ENCODE assay signal across 30 mouse cellular contexts in genomic region chr15:28113491-28113890, GRCm38 (mm10).
DNase-seq lines count a peak whose midpoint lies in the region; ATAC-seq and TF ChIP-seq lines count a peak whose summit lies in the region.
"Had no signal": no experiment of that assay in that cellular context is flagged by ENCODE, and none has a peak within 500 bp of the region (broad histone marks: within the 10 kb centered on the region; RNA-seq: fewer than 3 reads in every experiment).

No protein-coding gene starts in this region.

- no peaks in the 10 kb centered on the region for H3K36me3 ChIP-seq in kidney, adult 2 months (ENCODE audit: control insufficient read depth, insufficient read depth, low read length)
- H3K36me3 ChIP-seq in kidney, embryonic 14.5 days (ENCODE audit: control insufficient read depth, insufficient read depth, low read length), result no peaks in the 10 kb centered on the region
- H3K36me3 ChIP-seq in kidney, embryonic 16.5 days (ENCODE audit: insufficient read depth, low read length), result no peaks in the 10 kb centered on the region
- H3K36me3 ChIP-seq: embryonic facial prominence, embryonic 13.5 days; embryonic facial prominence, embryonic 15.5 days; forebrain, embryonic 10.5 days; forebrain, embryonic 12.5 days; G1E had no signal

- no peak overlapping the region for H3K9ac ChIP-seq in kidney, embryonic 14.5 days (ENCODE audit: low read depth, low read length)
- no peak overlapping the region for H3K9ac ChIP-seq in kidney, embryonic 16.5 days (replicated peaks; ENCODE audit: low read length)
- H3K9ac ChIP-seq: embryonic facial prominence, embryonic 13.5 days; embryonic facial prominence, embryonic 15.5 days; forebrain, embryonic 12.5 days had no signal

- peaks cover 7% of the 10 kb centered on the region; the same call in 1 of the 2 replicates for H3K4me1 ChIP-seq in kidney, adult 2 months (ENCODE audit: control insufficient read depth, insufficient read depth, low read length)
- H3K4me1 ChIP-seq in kidney, embryonic 14.5 days (ENCODE audit: control insufficient read depth, insufficient read depth, low read length), result no peaks in the 10 kb centered on the region
- no peaks in the 10 kb centered on the region for H3K4me1 ChIP-seq in kidney, embryonic 16.5 days (ENCODE audit: insufficient read depth, low read length)
- H3K4me1 ChIP-seq: embryonic facial prominence, embryonic 13.5 days; embryonic facial prominence, embryonic 15.5 days had no signal

- H3K4me2 ChIP-seq in kidney, embryonic 14.5 days (replicated peaks; ENCODE audit: low read depth, low read length), result no peak overlapping the region
- H3K4me2 ChIP-seq in kidney, embryonic 16.5 days (replicated peaks; ENCODE audit: low read depth, low read length), result no peak overlapping the region
- H3K4me2 ChIP-seq: embryonic facial prominence, embryonic 13.5 days; embryonic facial prominence, embryonic 15.5 days; forebrain, embryonic 12.5 days had no signal

- H3K9me3 ChIP-seq in kidney, embryonic 14.5 days (ENCODE audit: control insufficient read depth, low read length), result no peaks in the 10 kb centered on the region
- H3K9me3 ChIP-seq in kidney, embryonic 16.5 days (ENCODE audit: low read length), result no peaks in the 10 kb centered on the region
- H3K9me3 ChIP-seq: embryonic facial prominence, embryonic 13.5 days; embryonic facial prominence, embryonic 15.5 days; forebrain, embryonic 10.5 days; forebrain, embryonic 12.5 days had no signal

- no peak for TF ChIP-seq CTCF in kidney, adult 2 months (conservative IDR thresholded peaks at IDR 0.05; ENCODE audit: insufficient read depth, insufficient read length, low read depth, low read length)

- no peak overlapping the region for H3K4me3 ChIP-seq in kidney, adult 2 months (ENCODE audit: insufficient read depth, low read depth, low read length)
- no peak overlapping the region for H3K4me3 ChIP-seq in kidney, embryonic 14.5 days (ENCODE audit: low read length)
- H3K4me3 ChIP-seq in kidney, embryonic 16.5 days (ENCODE audit: low read length), result no peak overlapping the region
- H3K4me3 ChIP-seq: embryonic facial prominence, embryonic 13.5 days; embryonic facial prominence, embryonic 15.5 days; erythroblast, embryonic 14.5 days; forebrain, embryonic 10.5 days; forebrain, embryonic 12.5 days had no signal

- H3K27me3 ChIP-seq in kidney, adult 2 months (replicated peaks; ENCODE audit: control insufficient read depth, insufficient read depth, low read length), result no peaks in the 10 kb centered on the region; the same call in 1 of the 2 replicates
- H3K27me3 ChIP-seq in kidney, embryonic 14.5 days (ENCODE audit: control insufficient read depth, insufficient read depth, low read length), result no peaks in the 10 kb centered on the region
- H3K27me3 ChIP-seq in kidney, embryonic 16.5 days (ENCODE audit: insufficient read depth, low read length), result no peaks in the 10 kb centered on the region
- H3K27me3 ChIP-seq: CH12.LX; embryonic facial prominence, embryonic 13.5 days; embryonic facial prominence, embryonic 15.5 days; Patski had no signal

- H3K27ac ChIP-seq in kidney, adult 2 months (ENCODE audit: insufficient read depth, low read depth, low read length), result no peak overlapping the region
- H3K27ac ChIP-seq in kidney, embryonic 14.5 days (ENCODE audit: low read depth, low read length), result no peak overlapping the region
- no peak overlapping the region for H3K27ac ChIP-seq in kidney, embryonic 16.5 days (ENCODE audit: low read length)
- H3K27ac ChIP-seq: embryonic facial prominence, embryonic 13.5 days; embryonic facial prominence, embryonic 15.5 days; forebrain, embryonic 10.5 days; forebrain, embryonic 12.5 days had no signal

- DNase-seq in kidney, adult 2 months, result peak; percentile 72
- DNase-seq in kidney, postnatal 10 days, result no peak
- DNase-seq in kidney, adult 9 months, result peak; percentile 73
- no peak for DNase-seq in kidney, adult 18-20 months
- DNase-seq in kidney, postnatal 36 days, result peak; percentile 25 to 29
- no peak for DNase-seq in spleen, adult 18-20 months
- DNase-seq: adrenal gland, adult 8-10 months; adrenal gland, postnatal 14 days; adrenal gland, postnatal 36 days; B cell, adult 2 months; cerebellum, adult 11 months; cerebellum, adult 18-20 months; cerebellum, adult 8-10 months; cerebellum, adult 9-11 months; cerebellum, postnatal 14 days; cerebellum, postnatal 36 days; embryo, embryonic 11 days had no signal

- 48% methylated on average over 4 of the region's 4 CpGs for WGBS in kidney, adult 2 months
- 74% methylated on average over 4 of the region's 4 CpGs for WGBS in kidney, embryonic 14.5 days
- WGBS in kidney, embryonic 16.5 days, result 69% methylated on average over 4 of the region's 4 CpGs

- no peak for TF ChIP-seq POLR2A in kidney, adult 2 months (IDR thresholded peaks at IDR 0.05; ENCODE audit: low read depth, low read length)

- ATAC-seq in kidney, embryonic 14.5 days (ENCODE audit: low FRiP score, low TSS enrichment), result no peak
- 0 out of 2 replicates have a peak, but pooled peaks have one; percentile 24 for ATAC-seq in kidney, embryonic 16.5 days (ENCODE audit: low FRiP score, low TSS enrichment)
- ATAC-seq: activated CD4-positive, CD25-positive, alpha-beta regulatory T cell, adult 4 months; CD4-positive, CD25-positive, alpha-beta regulatory T cell, adult 4 months; forebrain, embryonic 14.5 days; Patski had no signal

Comparison
In these comparisons a context has a peak if more than half of its experiments do, and no peak if none do; other contexts are left out.
1. DNase-seq: peak in kidney, adult 2 months (single experiment), kidney, adult 9 months (single experiment) and kidney, postnatal 36 days (2 of 2); none in kidney, postnatal 10 days (single experiment), kidney, adult 18-20 months (single experiment) and spleen, adult 18-20 months (0 of 2).